Mouse (Mus musculus) heart, postnatal 0 days (tissue): ENCODE measurements around the gene Veph1. TPM values are rescaled to one million over a fixed set of nuclear protein-coding genes. Genes with fewer than 3 reads are reported as not detected.

ENCODE experiments used
- ATAC-seq: fragments of 200-750 bp; cut with Nextera tagmentation; 2 replicates; pipeline ENCODE4 v1.8.0; 2017; ENCODE audit warnings: low read depth, moderate number of reproducible peaks, moderate library complexity; ENCODE audit not compliant: insufficient read depth
- DNase-seq: peaks from one replicate; pipeline ENCODE4 v3.0.0-alpha.2; 2016; ENCODE audit warnings: low spot score
- H3K27ac ChIP-seq: fragments of 300-500 bp; sonication (generic); 2 replicates; pipeline ENCODE4 v1.5.1; 2014; ENCODE audit warnings: low read depth, mild to moderate bottlenecking
- H3K27me3 ChIP-seq: fragments of 300-500 bp; sonication (generic); 2 replicates; pipeline ENCODE4 v1.6.1; 2014; ENCODE audit warnings: low read length, mixed read lengths; ENCODE audit not compliant: control insufficient read depth, insufficient read depth
- H3K36me3 ChIP-seq: fragments of 300-500 bp; sonication (generic); replicated peaks from 2 replicates; pipeline ENCODE4 v1.6.1; 2014; ENCODE audit warnings: low read length, mixed read lengths; ENCODE audit not compliant: control insufficient read depth, insufficient read depth
- H3K4me1 ChIP-seq: fragments of 300-500 bp; sonication (generic); 2 replicates; pipeline ENCODE4 v1.6.1; 2014; ENCODE audit warnings: antibody characterized with exemption; ENCODE audit not compliant: control insufficient read depth, insufficient read depth
- H3K4me2 ChIP-seq: fragments of 300-500 bp; sonication (generic); 2 replicates; pipeline ENCODE4 v1.6.1; 2014; ENCODE audit warnings: low read depth, mild to moderate bottlenecking, low read length, moderate library complexity
- H3K4me3 ChIP-seq: fragments of 300-500 bp; sonication (generic); 2 replicates; pipeline ENCODE4 v1.5.1; 2014; ENCODE audit warnings: low read depth, low read length
- H3K9ac ChIP-seq: fragments of 300-500 bp; sonication (generic); replicated peaks from 2 replicates; pipeline ENCODE4 v1.6.1; 2014; ENCODE audit warnings: low read depth, low read length, mixed read lengths
- H3K9me3 ChIP-seq: fragments of 300-500 bp; sonication (generic); replicated peaks from 2 replicates; pipeline ENCODE4 v1.6.1; 2016; ENCODE audit warnings: low read length; ENCODE audit not compliant: control insufficient read depth
- CTCF ChIP-seq: IDR thresholded peaks from 2 replicates; pipeline ENCODE4 v1.5.1; 2016; ENCODE audit warnings: antibody characterized with exemption, control low read depth, low read depth
- EP300 ChIP-seq: IDR thresholded peaks from 2 replicates; pipeline ENCODE4 v1.6.1; 2016; ENCODE audit warnings: antibody characterized with exemption, low read depth
- WGBS: fragments of 180-500 bp; shearing (Covaris S2); extraction: QIAGEN DNeasy Blood & Tissue Kit; methylation state at CpG from one replicate; pipeline ENCODE4 v1.1.7; 2014; 5-methylcytosine and 5-hydroxymethylcytosine counted together
- polyA plus RNA-seq: library from polyadenylated mRNA; unstranded; fragments of >200 nt; fragmentation: Nextera tagmentation; extraction: Ambion mirVana; gene quantifications from 2 replicates; pipeline ENCODE4 v1.2.1, GENCODE M21; 2015
- total RNA-seq: library from RNA; depleted of rRNA; stranded (reverse); fragments of >200 nt; gene quantifications from 2 replicates; pipeline ENCODE4 v1.2.3, GENCODE M21; 2014; ENCODE audit warnings: low replicate concordance

Veph1 gene
- total and polyA plus RNA-seq, 2 experiments from 2014 or later: 0.30 to 2.5 TPM

- no peak for ATAC-seq
- no peaks in the 10 kb centered on the region for H3K36me3 ChIP-seq
- 83% methylated on average over 9 of the region's 9 CpGs for whole genome bisulfite sequencing
Measured at GRCm38 (mm10) chr3:66295236-66295635, 1.4 kb downstream of the Veph1 start.

GRCm38 (mm10) chr3:66294729-66295128, 1.9 kb downstream of the Veph1 start:
- Histone ChIP-seq H3K27me3 (no peaks in the 10 kb centered on the region), H3K9me3 (no peaks in the 10 kb centered on the region), H3K27ac (no peak overlapping the region), H3K4me2 (no peak overlapping the region), H3K9ac (no peak overlapping the region), H3K36me3 (no peaks in the 10 kb centered on the region), H3K4me1 (no peaks in the 10 kb centered on the region), H3K4me3 (no peak overlapping the region)
- TF ChIP-seq CTCF (no peak), EP300 (no peak)
- WGBS: 93% methylated on average over 3 of the region's 3 CpGs
- DNase-seq (no peak), ATAC-seq (no peak)

More at GRCm38 (mm10) chr3:66295236-66295635, 1.4 kb downstream of the Veph1 start:
- no peak for DNase-seq
- no peak overlapping the region for H3K4me2 ChIP-seq
- no peak overlapping the region for H3K4me3 ChIP-seq
- H3K4me1 ChIP-seq: no peaks in the 10 kb centered on the region
- H3K9me3 ChIP-seq: no peaks in the 10 kb centered on the region
- no peaks in the 10 kb centered on the region for H3K27me3 ChIP-seq
- no peak overlapping the region for H3K27ac ChIP-seq
- no peak overlapping the region for H3K9ac ChIP-seq
- TF ChIP-seq CTCF: no peak
- TF ChIP-seq EP300: no peak

GRCm38 (mm10) chr3:66292356-66292946, 4.2 kb downstream of the Veph1 start:
- H3K4me1 ChIP-seq: no peaks in the 10 kb centered on the region
- TF ChIP-seq EP300: no peak
- TF ChIP-seq CTCF: no peak
- H3K4me2 ChIP-seq: peak overlapping the region; percentile 76
- WGBS: 4% methylated on average over 20 of the region's 20 CpGs
- no peaks in the 10 kb centered on the region for H3K36me3 ChIP-seq
- H3K27me3 ChIP-seq: no peaks in the 10 kb centered on the region
- DNase-seq (peak; percentile 46), ATAC-seq (peak; percentile 92)
- peak overlapping the region; percentile 76 for H3K27ac ChIP-seq
- H3K9ac ChIP-seq: peak overlapping the region; percentile 52
- no peaks in the 10 kb centered on the region for H3K9me3 ChIP-seq
- peak overlapping the region; percentile 48 for H3K4me3 ChIP-seq

GRCm38 (mm10) chr3:66263270-66263669, 33.4 kb downstream of the Veph1 start:
- H3K4me2 ChIP-seq: no peak overlapping the region
- no peak overlapping the region for H3K9ac ChIP-seq
- no peaks in the 10 kb centered on the region for H3K9me3 ChIP-seq
- 85% methylated on average over 4 of the region's 4 CpGs for WGBS
- H3K36me3 ChIP-seq: no peaks in the 10 kb centered on the region
- DNase-seq (no peak), ATAC-seq (no peak)
- no peaks in the 10 kb centered on the region for H3K4me1 ChIP-seq
- no peak overlapping the region for H3K27ac ChIP-seq
- H3K27me3 ChIP-seq: no peaks in the 10 kb centered on the region
- H3K4me3 ChIP-seq: no peak overlapping the region
- no peak for TF ChIP-seq EP300
- TF ChIP-seq CTCF: no peak

- H3K36me3 ChIP-seq: no peaks in the 10 kb centered on the region
- no peak overlapping the region for H3K4me3 ChIP-seq
- no peak overlapping the region for H3K27ac ChIP-seq
- no peak overlapping the region for H3K4me2 ChIP-seq
- DNase-seq: peak; percentile 35
- no peak overlapping the region for H3K9ac ChIP-seq
- no peaks in the 10 kb centered on the region for H3K9me3 ChIP-seq
- no peaks in the 10 kb centered on the region for H3K27me3 ChIP-seq
- peak; percentile 44; the same call in 1 of the 2 replicates for ATAC-seq
- peak; percentile 64 for TF ChIP-seq CTCF
- TF ChIP-seq EP300: no peak
- WGBS: 20% methylated on average over 5 of the region's 5 CpGs
- H3K4me1 ChIP-seq: no peaks in the 10 kb centered on the region
Measured at GRCm38 (mm10) chr3:66262319-66262718, 34.3 kb downstream of the Veph1 start.
